Mouse (Mus musculus): ENCODE measurements around the gene Pdgfb. TPM values are rescaled to one million over a fixed set of nuclear protein-coding genes. Genes with fewer than 3 reads are reported as not detected.

Gene Pdgfb
- polyA plus RNA-seq, 1 experiment from 2014 or later, result 2.5 TPM

DNA sequence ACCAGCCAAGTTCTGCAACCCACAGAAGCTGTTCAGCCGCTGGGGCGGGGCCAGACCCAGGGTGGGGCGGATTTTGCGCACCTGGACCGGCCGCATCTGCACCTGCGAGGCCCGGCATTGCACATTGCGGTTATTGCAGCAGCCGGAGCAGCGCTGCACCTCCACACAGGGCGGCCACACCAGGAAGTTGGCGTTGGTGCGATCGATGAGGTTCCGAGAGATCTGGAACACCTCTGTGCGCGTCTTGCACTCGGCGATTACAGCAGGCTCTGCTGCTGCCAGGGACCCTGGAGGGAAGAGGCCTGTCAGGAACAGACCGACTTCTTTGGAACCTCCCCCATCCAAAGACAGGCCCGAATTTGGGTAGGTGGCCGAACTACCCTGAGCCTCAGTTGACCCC lies 13.2 kb downstream of the Pdgfb start:
- no peak for DNase-seq (ENCODE audit: low spot score)
- no peak overlapping the region for H3K4me3 ChIP-seq (ENCODE audit: low read depth, low read length)
- H3K27ac ChIP-seq (replicated peaks; ENCODE audit: low read depth, low read length), result no peak overlapping the region
- H3K9ac ChIP-seq (replicated peaks; ENCODE audit: low read length), result no peak overlapping the region
- 95% methylated on average over 23 of the region's 23 CpGs for WGBS
- H3K9me3 ChIP-seq (replicated peaks; ENCODE audit: control insufficient read depth, low read length), result no peaks in the 10 kb centered on the region
- ATAC-seq (replicated peaks; ENCODE audit: insufficient number of reproducible peaks, low FRiP score, low TSS enrichment, low read depth), result no peak
- H3K27me3 ChIP-seq (ENCODE audit: control insufficient read depth, insufficient read depth, low read length), result no peaks in the 10 kb centered on the region
- no peak overlapping the region for H3K4me2 ChIP-seq (ENCODE audit: low read depth, low read length)
- H3K4me1 ChIP-seq (ENCODE audit: control insufficient read depth, insufficient read depth, low read length), result 0 out of 2 replicates have a peak, but pooled peaks cover 4% of the 10 kb centered on the region
- H3K36me3 ChIP-seq (replicated peaks; ENCODE audit: control insufficient read depth, insufficient read depth, low read depth, low read length), result no peaks in the 10 kb centered on the region

DNA sequence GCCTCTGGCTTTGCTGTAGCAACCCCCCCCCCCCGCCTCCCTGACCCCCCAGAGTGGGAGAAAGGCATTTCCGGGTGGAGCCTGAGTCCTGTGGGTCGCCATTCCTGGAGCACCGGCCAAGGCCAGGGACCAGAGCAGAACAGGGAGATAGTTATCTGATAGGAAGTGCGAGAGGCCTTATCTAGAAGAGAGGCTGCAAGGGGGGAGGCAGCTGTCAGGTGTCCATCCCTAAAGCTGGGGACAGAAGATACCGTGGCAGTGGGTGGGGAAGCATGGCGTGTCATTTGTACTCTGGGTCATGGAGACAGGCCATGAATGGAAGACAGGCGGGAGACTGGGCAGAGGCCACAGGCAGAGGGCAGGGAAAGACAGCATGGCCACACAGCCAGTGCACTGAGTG lies 14.1 kb downstream of the Pdgfb start:
- H3K9ac ChIP-seq (replicated peaks; ENCODE audit: low read length), result no peak overlapping the region
- no peak overlapping the region for H3K4me3 ChIP-seq (ENCODE audit: low read depth, low read length)
- H3K9me3 ChIP-seq (replicated peaks; ENCODE audit: control insufficient read depth, low read length), result no peaks in the 10 kb centered on the region
- ATAC-seq (replicated peaks; ENCODE audit: insufficient number of reproducible peaks, low FRiP score, low TSS enrichment, low read depth), result no peak
- no peak for DNase-seq (ENCODE audit: low spot score)
- WGBS, result 51% methylated on average over 8 of the region's 8 CpGs
- H3K27me3 ChIP-seq (ENCODE audit: control insufficient read depth, insufficient read depth, low read length), result no peaks in the 10 kb centered on the region
- H3K36me3 ChIP-seq (replicated peaks; ENCODE audit: control insufficient read depth, insufficient read depth, low read depth, low read length), result no peaks in the 10 kb centered on the region
- H3K4me2 ChIP-seq (ENCODE audit: low read depth, low read length), result no peak overlapping the region
- H3K4me1 ChIP-seq (ENCODE audit: control insufficient read depth, insufficient read depth, low read length), result 0 out of 2 replicates have a peak, but pooled peaks cover 4% of the 10 kb centered on the region
- no peak overlapping the region for H3K27ac ChIP-seq (replicated peaks; ENCODE audit: low read depth, low read length)

DNA sequence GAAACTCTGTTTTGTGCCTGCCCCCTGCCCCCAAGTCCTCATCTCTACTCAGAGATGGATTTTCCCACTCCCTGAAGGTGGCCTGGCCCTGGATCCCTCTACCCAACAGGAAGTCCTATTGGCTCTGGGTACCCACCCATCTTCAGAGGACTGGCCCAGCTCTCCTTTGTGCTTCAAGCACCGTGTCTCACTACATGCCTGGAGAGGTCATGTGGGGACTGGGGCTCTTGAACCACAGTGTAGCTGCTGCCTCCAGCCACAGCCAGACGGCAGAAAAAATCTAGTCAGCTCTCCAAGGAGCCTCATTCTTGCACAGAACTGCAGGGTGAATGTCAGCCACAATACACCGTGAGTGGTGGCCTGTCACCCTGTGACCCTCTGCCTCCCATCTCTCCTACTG lies 16.8 kb downstream of the Pdgfb start:
- WGBS, result 62% methylated on average over 3 of the region's 3 CpGs
- H3K27me3 ChIP-seq (ENCODE audit: control insufficient read depth, insufficient read depth, low read length), result no peaks in the 10 kb centered on the region
- ATAC-seq (replicated peaks; ENCODE audit: insufficient number of reproducible peaks, low FRiP score, low TSS enrichment, low read depth) (no peak), DNase-seq (ENCODE audit: low spot score) (no peak)
- no peaks in the 10 kb centered on the region for H3K9me3 ChIP-seq (replicated peaks; ENCODE audit: control insufficient read depth, low read length)
- no peaks in the 10 kb centered on the region for H3K36me3 ChIP-seq (replicated peaks; ENCODE audit: control insufficient read depth, insufficient read depth, low read depth, low read length)
- H3K9ac ChIP-seq (replicated peaks; ENCODE audit: low read length), result no peak overlapping the region
- no peaks in the 10 kb centered on the region for H3K4me1 ChIP-seq (ENCODE audit: control insufficient read depth, insufficient read depth, low read length)
- H3K4me2 ChIP-seq (ENCODE audit: low read depth, low read length), result no peak overlapping the region
- no peak overlapping the region for H3K4me3 ChIP-seq (ENCODE audit: low read depth, low read length)
- no peak overlapping the region for H3K27ac ChIP-seq (replicated peaks; ENCODE audit: low read depth, low read length)

DNA sequence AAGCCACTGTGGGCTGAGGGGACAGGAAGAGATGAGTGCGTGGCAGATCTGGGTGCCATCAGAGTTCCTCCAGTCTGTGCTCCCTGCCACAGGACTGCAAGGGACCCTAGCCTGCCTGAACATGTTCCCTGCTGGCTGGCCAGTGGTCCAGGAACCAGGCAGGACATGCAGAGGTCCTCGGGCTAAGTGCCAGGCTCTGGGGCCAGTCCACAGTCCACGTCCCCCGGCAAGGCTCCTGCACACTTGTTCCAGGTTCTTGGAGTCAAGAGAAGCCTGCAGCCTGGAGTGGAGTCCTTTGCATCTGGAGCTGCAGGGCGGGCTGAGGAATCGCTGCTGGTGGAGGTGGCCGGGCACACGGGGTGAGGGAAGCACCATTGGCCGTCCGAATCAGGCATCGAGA lies 18.0 kb downstream of the Pdgfb start:
- H3K9ac ChIP-seq (replicated peaks; ENCODE audit: low read length), result no peak overlapping the region
- WGBS, result 89% methylated on average over 11 of the region's 11 CpGs
- no peak overlapping the region for H3K4me2 ChIP-seq (ENCODE audit: low read depth, low read length)
- no peak for DNase-seq (ENCODE audit: low spot score)
- no peaks in the 10 kb centered on the region for H3K4me1 ChIP-seq (ENCODE audit: control insufficient read depth, insufficient read depth, low read length)
- ATAC-seq (replicated peaks; ENCODE audit: insufficient number of reproducible peaks, low FRiP score, low TSS enrichment, low read depth), result no peak
- H3K36me3 ChIP-seq (replicated peaks; ENCODE audit: control insufficient read depth, insufficient read depth, low read depth, low read length), result no peaks in the 10 kb centered on the region
- H3K27ac ChIP-seq (replicated peaks; ENCODE audit: low read depth, low read length), result no peak overlapping the region
- no peaks in the 10 kb centered on the region for H3K27me3 ChIP-seq (ENCODE audit: control insufficient read depth, insufficient read depth, low read length)
- no peaks in the 10 kb centered on the region for H3K9me3 ChIP-seq (replicated peaks; ENCODE audit: control insufficient read depth, low read length)
- H3K4me3 ChIP-seq (ENCODE audit: low read depth, low read length), result no peak overlapping the region

DNA sequence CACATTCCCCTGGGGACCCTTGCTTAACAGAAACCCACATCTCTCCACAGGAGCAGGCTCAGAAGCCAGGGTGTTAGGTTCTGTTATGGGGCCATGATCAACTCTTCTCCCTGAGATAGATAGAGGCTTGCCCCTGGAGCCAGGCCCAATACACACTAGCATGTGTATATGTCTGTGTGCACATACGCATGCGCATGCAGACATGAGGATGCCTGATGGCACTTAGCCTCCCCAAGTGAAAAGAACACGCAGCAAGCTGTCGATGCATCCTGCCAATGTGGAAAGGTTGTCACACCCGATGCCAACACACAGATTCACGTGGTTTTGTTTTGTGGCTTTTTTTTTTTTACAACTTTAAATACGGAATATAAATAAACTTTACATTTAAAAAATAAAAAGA lies 19.2 kb downstream of the Pdgfb start:
- H3K9me3 ChIP-seq (replicated peaks; ENCODE audit: control insufficient read depth, low read length), result no peaks in the 10 kb centered on the region
- ATAC-seq (replicated peaks; ENCODE audit: insufficient number of reproducible peaks, low FRiP score, low TSS enrichment, low read depth) (no peak), DNase-seq (ENCODE audit: low spot score) (no peak)
- no peak overlapping the region for H3K4me3 ChIP-seq (ENCODE audit: low read depth, low read length)
- H3K27me3 ChIP-seq (ENCODE audit: control insufficient read depth, insufficient read depth, low read length), result no peaks in the 10 kb centered on the region
- H3K4me1 ChIP-seq (ENCODE audit: control insufficient read depth, insufficient read depth, low read length), result no peaks in the 10 kb centered on the region
- 90% methylated on average over 7 of the region's 7 CpGs for WGBS
- H3K27ac ChIP-seq (replicated peaks; ENCODE audit: low read depth, low read length), result no peak overlapping the region
- H3K4me2 ChIP-seq (ENCODE audit: low read depth, low read length), result no peak overlapping the region
- H3K36me3 ChIP-seq (replicated peaks; ENCODE audit: control insufficient read depth, insufficient read depth, low read depth, low read length), result no peaks in the 10 kb centered on the region
- H3K9ac ChIP-seq (replicated peaks; ENCODE audit: low read length), result no peak overlapping the region

DNA sequence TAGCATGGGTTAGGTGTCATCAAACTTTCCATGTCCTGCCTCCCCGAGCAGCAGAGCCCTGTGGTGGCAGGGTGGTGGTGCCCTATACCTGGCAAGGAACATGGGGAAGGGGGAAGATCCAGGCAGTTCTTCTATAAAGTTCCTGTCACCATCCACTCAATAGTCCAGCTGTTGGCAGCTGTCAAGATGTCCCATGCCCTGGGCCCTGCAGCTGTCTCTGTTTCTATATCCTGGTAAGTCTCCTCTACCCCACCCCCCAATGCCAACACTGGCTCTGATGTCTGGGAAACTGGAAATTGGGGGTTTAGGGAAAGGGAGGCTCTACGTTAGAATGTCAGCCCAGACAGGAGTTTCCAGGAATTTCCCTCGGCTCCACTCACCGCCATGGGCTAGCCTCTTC lies 20.2 kb downstream of the Pdgfb start:
- no peaks in the 10 kb centered on the region for H3K27me3 ChIP-seq (ENCODE audit: control insufficient read depth, insufficient read depth, low read length)
- no peak overlapping the region for H3K4me3 ChIP-seq (ENCODE audit: low read depth, low read length)
- H3K27ac ChIP-seq (replicated peaks; ENCODE audit: low read depth, low read length), result no peak overlapping the region
- no peaks in the 10 kb centered on the region for H3K4me1 ChIP-seq (ENCODE audit: control insufficient read depth, insufficient read depth, low read length)
- no peaks in the 10 kb centered on the region for H3K9me3 ChIP-seq (replicated peaks; ENCODE audit: control insufficient read depth, low read length)
- no peak for ATAC-seq (replicated peaks; ENCODE audit: insufficient number of reproducible peaks, low FRiP score, low TSS enrichment, low read depth)
- H3K9ac ChIP-seq (replicated peaks; ENCODE audit: low read length), result no peak overlapping the region
- H3K4me2 ChIP-seq (ENCODE audit: low read depth, low read length), result no peak overlapping the region
- no peaks in the 10 kb centered on the region for H3K36me3 ChIP-seq (replicated peaks; ENCODE audit: control insufficient read depth, insufficient read depth, low read depth, low read length)
- no peak for DNase-seq (ENCODE audit: low spot score)
- WGBS, result 87% methylated on average over 4 of the region's 4 CpGs

DNA sequence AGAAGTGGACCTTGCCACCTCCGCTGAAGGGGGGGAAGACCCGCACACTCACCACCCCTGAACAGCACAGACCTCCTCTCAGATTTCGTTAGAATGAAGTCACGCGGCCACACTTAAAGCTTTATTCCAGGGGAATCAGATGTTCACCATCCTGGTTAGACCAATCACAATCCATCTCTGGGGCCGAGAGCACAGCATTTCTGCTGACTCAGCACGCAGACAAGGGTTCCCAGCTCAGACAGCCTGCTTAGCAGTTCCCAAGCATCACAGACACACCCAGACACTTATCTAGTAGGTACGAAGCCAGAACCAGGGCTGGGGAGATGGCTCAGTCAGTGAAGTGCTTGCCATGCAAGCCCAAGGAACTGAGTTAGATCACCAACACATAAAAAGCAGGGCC lies 28.6 kb downstream of the Pdgfb start:
- DNase-seq (ENCODE audit: low spot score), result peak; percentile 10
- ATAC-seq (replicated peaks; ENCODE audit: insufficient number of reproducible peaks, low FRiP score, low TSS enrichment, low read depth), result no peak
- no peak overlapping the region for H3K4me3 ChIP-seq (ENCODE audit: low read depth, low read length)
- WGBS, result 73% methylated on average over 8 of the region's 8 CpGs
- H3K9ac ChIP-seq (replicated peaks; ENCODE audit: low read length), result no peak overlapping the region
- H3K36me3 ChIP-seq (replicated peaks; ENCODE audit: control insufficient read depth, insufficient read depth, low read depth, low read length), result no peaks in the 10 kb centered on the region
- no peak overlapping the region for H3K27ac ChIP-seq (replicated peaks; ENCODE audit: low read depth, low read length)
- H3K27me3 ChIP-seq (ENCODE audit: control insufficient read depth, insufficient read depth, low read length), result no peaks in the 10 kb centered on the region
- H3K4me2 ChIP-seq (ENCODE audit: low read depth, low read length), result no peak overlapping the region
- H3K9me3 ChIP-seq (replicated peaks; ENCODE audit: control insufficient read depth, low read length), result no peaks in the 10 kb centered on the region
- no peaks in the 10 kb centered on the region for H3K4me1 ChIP-seq (ENCODE audit: control insufficient read depth, insufficient read depth, low read length)

DNA sequence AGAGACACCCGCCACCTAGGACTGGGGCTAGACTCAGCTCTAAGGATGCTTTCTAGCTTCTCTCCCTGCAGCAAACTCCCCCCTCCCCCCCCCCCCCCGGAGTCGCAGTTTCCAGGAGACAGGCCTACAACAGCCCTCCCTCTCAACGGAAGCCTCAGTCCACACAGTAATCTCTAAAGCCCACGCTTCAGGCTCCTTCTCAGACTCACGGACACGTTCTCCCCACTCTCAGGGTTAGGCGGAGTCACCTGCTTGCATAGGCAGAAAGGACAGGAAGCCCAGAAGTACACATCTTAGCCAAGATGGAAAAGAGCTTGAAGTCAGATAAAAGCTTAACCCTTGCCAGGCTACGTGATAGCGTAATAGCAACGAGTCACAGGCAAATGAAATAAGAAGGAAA lies 29.3 kb downstream of the Pdgfb start:
- H3K9me3 ChIP-seq (replicated peaks; ENCODE audit: control insufficient read depth, low read length), result no peaks in the 10 kb centered on the region
- no peak overlapping the region for H3K4me2 ChIP-seq (ENCODE audit: low read depth, low read length)
- 76% methylated on average over 9 of the region's 11 CpGs for WGBS
- H3K4me1 ChIP-seq (ENCODE audit: control insufficient read depth, insufficient read depth, low read length), result no peaks in the 10 kb centered on the region
- no peak overlapping the region for H3K9ac ChIP-seq (replicated peaks; ENCODE audit: low read length)
- no peak overlapping the region for H3K4me3 ChIP-seq (ENCODE audit: low read depth, low read length)
- H3K36me3 ChIP-seq (replicated peaks; ENCODE audit: control insufficient read depth, insufficient read depth, low read depth, low read length), result no peaks in the 10 kb centered on the region
- H3K27ac ChIP-seq (replicated peaks; ENCODE audit: low read depth, low read length), result no peak overlapping the region
- DNase-seq (ENCODE audit: low spot score) (no peak), ATAC-seq (replicated peaks; ENCODE audit: insufficient number of reproducible peaks, low FRiP score, low TSS enrichment, low read depth) (no peak)
- no peaks in the 10 kb centered on the region for H3K27me3 ChIP-seq (ENCODE audit: control insufficient read depth, insufficient read depth, low read length)
